Mouse (Mus musculus) hindbrain, postnatal 0 days (tissue): ENCODE measurements around the gene Brd3. TPM values are rescaled to one million over a fixed set of nuclear protein-coding genes. Genes with fewer than 3 reads are reported as not detected.

Experiments
- ATAC-seq: fragments of 200-750 bp; cut with Nextera tagmentation; 2 replicates; pipeline ENCODE4 v1.8.0; 2017; ENCODE audit warnings: mild to moderate bottlenecking, moderate TSS enrichment, moderate library complexity
- DNase-seq: peaks from one replicate; pipeline ENCODE4 v3.0.0-alpha.2; 2015; ENCODE audit warnings: low spot score
- H3K27ac ChIP-seq: fragments of 300-500 bp; sonication (generic); 2 replicates; pipeline ENCODE4 v1.5.1; 2014; ENCODE audit warnings: mild to moderate bottlenecking
- H3K27me3 ChIP-seq: fragments of 300-500 bp; sonication (generic); 2 replicates; pipeline ENCODE4 v1.6.1; 2014; ENCODE audit warnings: low read length, mixed read lengths; ENCODE audit not compliant: insufficient read depth
- H3K36me3 ChIP-seq: fragments of 300-500 bp; sonication (generic); 2 replicates; pipeline ENCODE4 v1.6.1; 2014; ENCODE audit warnings: low read length, mixed read lengths; ENCODE audit not compliant: insufficient read depth
- H3K4me1 ChIP-seq: fragments of 300-500 bp; sonication (generic); 2 replicates; pipeline ENCODE4 v1.6.1; 2014; ENCODE audit warnings: antibody characterized with exemption, low read length, mixed read lengths; ENCODE audit not compliant: insufficient read depth
- H3K4me2 ChIP-seq: fragments of 300-500 bp; sonication (generic); 2 replicates; pipeline ENCODE4 v1.6.1; 2014; ENCODE audit warnings: low read depth, mild to moderate bottlenecking, low read length, moderate library complexity, mixed read lengths
- H3K4me3 ChIP-seq: fragments of 300-500 bp; sonication (generic); 2 replicates; pipeline ENCODE4 v1.5.1; 2014; ENCODE audit warnings: low read length
- H3K9ac ChIP-seq: fragments of 300-500 bp; sonication (generic); replicated peaks from 2 replicates; pipeline ENCODE4 v1.6.1; 2014; ENCODE audit warnings: mild to moderate bottlenecking, low read length, moderate library complexity, mixed read lengths
- H3K9me3 ChIP-seq: fragments of 300-500 bp; sonication (generic); 2 replicates; pipeline ENCODE4 v1.6.1; 2016; ENCODE audit warnings: low read length, mixed read lengths
- CTCF ChIP-seq: IDR thresholded peaks from 2 replicates; pipeline ENCODE4 v1.5.1; 2016; ENCODE audit warnings: antibody characterized with exemption, control low read depth, low read depth
- WGBS: fragments of 180-500 bp; shearing (Covaris S2); extraction: QIAGEN DNeasy Blood & Tissue Kit; methylation state at CpG from one replicate; pipeline ENCODE4 v1.1.7; 2014; 5-methylcytosine and 5-hydroxymethylcytosine counted together
- polyA plus RNA-seq: library from polyadenylated mRNA; unstranded; fragments of >200 nt; fragmentation: Nextera tagmentation; extraction: Ambion mirVana; gene quantifications from 2 replicates; pipeline ENCODE4 v1.2.1, GENCODE M21; 2015
- total RNA-seq: library from RNA; depleted of rRNA; stranded (reverse); fragments of >200 nt; gene quantifications from 2 replicates; pipeline ENCODE4 v1.2.3, GENCODE M21; 2014

Brd3 gene
- total and polyA plus RNA-seq, 2 experiments from 2014 or later: 33.7 to 95.5 TPM

GRCm38 (mm10) chr2:27428071-27428470 is 79.4 kb downstream of the Brd3 start:
- Histone ChIP-seq H3K4me1 (peaks cover 19% of the 10 kb centered on the region), H3K4me2 (no peak overlapping the region), H3K9ac (no peak overlapping the region), H3K4me3 (no peak overlapping the region), H3K36me3 (no peaks in the 10 kb centered on the region), H3K27me3 (no peaks in the 10 kb centered on the region), H3K9me3 (no peaks in the 10 kb centered on the region), H3K27ac (no peak overlapping the region; the same call in 1 of the 2 replicates)
- DNase-seq (peak; percentile 95), ATAC-seq (peak; percentile 53)
- TF ChIP-seq CTCF: peak; percentile 100
- WGBS: 0% methylated on average over 4 of the region's 4 CpGs

DNA sequence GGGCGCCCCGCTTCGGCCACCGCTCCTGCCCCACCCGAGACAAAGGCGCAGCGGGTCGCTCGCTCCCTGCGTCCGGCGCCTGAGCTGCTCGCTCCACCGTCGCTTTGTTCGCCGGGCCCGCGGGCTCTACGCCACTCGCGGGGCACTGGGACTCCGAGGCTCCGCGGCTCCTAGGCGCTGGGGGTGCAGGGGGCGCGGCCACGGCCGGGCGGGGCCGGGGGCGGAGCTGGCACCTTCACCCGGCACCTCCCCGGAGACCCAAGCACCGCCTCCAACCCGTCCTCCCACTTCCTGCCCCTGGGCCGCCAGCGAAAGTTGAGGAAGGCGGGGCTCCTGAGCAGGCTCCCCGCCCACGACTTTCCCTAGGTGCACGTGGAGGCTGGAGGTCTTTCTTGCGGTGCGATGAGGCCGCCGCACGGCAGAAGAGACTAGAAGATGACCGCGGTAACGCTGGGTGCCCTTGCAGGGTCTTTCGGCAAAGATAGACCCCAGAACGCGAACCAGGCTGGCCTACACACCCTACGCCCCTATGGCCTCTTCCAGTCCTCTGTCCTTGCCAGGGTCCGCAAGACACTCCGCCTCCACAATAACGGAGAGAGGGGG is 80.5 kb downstream of the Brd3 start, which contains the start of gene Vav2:
Gene Vav2, minus strand, starts transcription at position 179 of the 603 bp plus-strand sequence.
- TF ChIP-seq CTCF: no peak
- Histone ChIP-seq H3K4me1 (peaks cover 23% of the 10 kb centered on the region), H3K9me3 (no peaks in the 10 kb centered on the region), H3K36me3 (no peaks in the 10 kb centered on the region), H3K4me3 (peak within 1 kb of the TSS; percentile 84), H3K27ac (peak within 1 kb of the TSS; percentile 70), H3K27me3 (no peaks in the 10 kb centered on the region), H3K9ac (peak within 1 kb of the TSS; percentile 68), H3K4me2 (peak within 1 kb of the TSS; percentile 97)
- DNase-seq: peak; percentile 90
- 2% methylated on average over 58 of the region's 58 CpGs for WGBS
- ATAC-seq: peak; percentile 88

GRCm38 (mm10) chr2:27426406-27426854 is 81.0 kb downstream of the Brd3 start:
- peaks cover 28% of the 10 kb centered on the region for H3K4me1 ChIP-seq
- no peak for TF ChIP-seq CTCF
- DNase-seq: peak; percentile 71

GRCm38 (mm10) chr2:27425751-27426405 is 81.6 kb downstream of the Brd3 start:
- no peaks in the 10 kb centered on the region for H3K36me3 ChIP-seq
- H3K27ac ChIP-seq: peak overlapping the region; percentile 70
- no peak for DNase-seq

More at GRCm38 (mm10) chr2:27426406-27426854, 81.0 kb downstream of the Brd3 start:
- peak overlapping the region; percentile 70 for H3K27ac ChIP-seq
- ATAC-seq: peak; percentile 48
- H3K4me3 ChIP-seq: peak overlapping the region; percentile 84
- 6% methylated on average over 45 of the region's 64 CpGs for WGBS
- H3K27me3 ChIP-seq: no peaks in the 10 kb centered on the region
- H3K9me3 ChIP-seq: no peaks in the 10 kb centered on the region
- peak overlapping the region; percentile 68 for H3K9ac ChIP-seq
- peak overlapping the region; percentile 97 for H3K4me2 ChIP-seq
- H3K36me3 ChIP-seq: no peaks in the 10 kb centered on the region

GRCm38 (mm10) chr2:27425161-27425611 is 82.3 kb downstream of the Brd3 start:
- Histone ChIP-seq H3K36me3 (no peaks in the 10 kb centered on the region), H3K4me3 (peak overlapping the region; percentile 84), H3K9me3 (no peaks in the 10 kb centered on the region), H3K27me3 (no peaks in the 10 kb centered on the region), H3K4me1 (peaks cover 33% of the 10 kb centered on the region), H3K9ac (peak overlapping the region; percentile 68; the same call in 1 of the 2 replicates), H3K4me2 (peak overlapping the region; percentile 97), H3K27ac (peak overlapping the region; percentile 70; the same call in 1 of the 2 replicates)
- no peak for TF ChIP-seq CTCF
- under 1% methylated on average over 20 of the region's 20 CpGs for WGBS
- ATAC-seq: 0 out of 2 replicates have a peak, but pooled peaks have one; percentile 16
- peak; percentile 55 for DNase-seq

More at GRCm38 (mm10) chr2:27425751-27426405, 81.6 kb downstream of the Brd3 start:
- under 1% methylated on average over 59 of the region's 60 CpGs for WGBS
- Histone ChIP-seq H3K9ac (peak overlapping the region; percentile 68), H3K9me3 (no peaks in the 10 kb centered on the region), H3K4me2 (peak overlapping the region; percentile 97), H3K4me3 (peak overlapping the region; percentile 84), H3K4me1 (peaks cover 33% of the 10 kb centered on the region), H3K27me3 (no peaks in the 10 kb centered on the region)
- no peak for TF ChIP-seq CTCF
- peak; percentile 14 for ATAC-seq

GRCm38 (mm10) chr2:27423596-27423995 is 83.9 kb downstream of the Brd3 start:
- Histone ChIP-seq H3K9ac (no peak overlapping the region), H3K27me3 (no peaks in the 10 kb centered on the region), H3K4me2 (peak overlapping the region; percentile 97), H3K4me1 (peaks cover 37% of the 10 kb centered on the region), H3K9me3 (no peaks in the 10 kb centered on the region), H3K27ac (no peak overlapping the region), H3K36me3 (no peaks in the 10 kb centered on the region), H3K4me3 (no peak overlapping the region)
- TF ChIP-seq CTCF: no peak
- DNase-seq: no peak
- WGBS: 51% methylated on average over 7 of the region's 7 CpGs
- ATAC-seq: no peak
